Mouse (Mus musculus) neural tube, postnatal 0 days (tissue): ENCODE results near the gene Bud31. TPM values are rescaled to one million over a fixed set of nuclear protein-coding genes. Genes with fewer than 3 reads are reported as not detected.

Experiments
- polyA plus RNA-seq: library from polyadenylated mRNA; unstranded; fragments of >200 nt; fragmentation: Nextera tagmentation; extraction: Ambion mirVana; gene quantifications from 2 replicates; pipeline ENCODE4 v1.2.1, GENCODE M21; 2015

Gene Bud31
- polyA plus RNA-seq = 161 and 164 TPM in 2 replicates

DNA sequence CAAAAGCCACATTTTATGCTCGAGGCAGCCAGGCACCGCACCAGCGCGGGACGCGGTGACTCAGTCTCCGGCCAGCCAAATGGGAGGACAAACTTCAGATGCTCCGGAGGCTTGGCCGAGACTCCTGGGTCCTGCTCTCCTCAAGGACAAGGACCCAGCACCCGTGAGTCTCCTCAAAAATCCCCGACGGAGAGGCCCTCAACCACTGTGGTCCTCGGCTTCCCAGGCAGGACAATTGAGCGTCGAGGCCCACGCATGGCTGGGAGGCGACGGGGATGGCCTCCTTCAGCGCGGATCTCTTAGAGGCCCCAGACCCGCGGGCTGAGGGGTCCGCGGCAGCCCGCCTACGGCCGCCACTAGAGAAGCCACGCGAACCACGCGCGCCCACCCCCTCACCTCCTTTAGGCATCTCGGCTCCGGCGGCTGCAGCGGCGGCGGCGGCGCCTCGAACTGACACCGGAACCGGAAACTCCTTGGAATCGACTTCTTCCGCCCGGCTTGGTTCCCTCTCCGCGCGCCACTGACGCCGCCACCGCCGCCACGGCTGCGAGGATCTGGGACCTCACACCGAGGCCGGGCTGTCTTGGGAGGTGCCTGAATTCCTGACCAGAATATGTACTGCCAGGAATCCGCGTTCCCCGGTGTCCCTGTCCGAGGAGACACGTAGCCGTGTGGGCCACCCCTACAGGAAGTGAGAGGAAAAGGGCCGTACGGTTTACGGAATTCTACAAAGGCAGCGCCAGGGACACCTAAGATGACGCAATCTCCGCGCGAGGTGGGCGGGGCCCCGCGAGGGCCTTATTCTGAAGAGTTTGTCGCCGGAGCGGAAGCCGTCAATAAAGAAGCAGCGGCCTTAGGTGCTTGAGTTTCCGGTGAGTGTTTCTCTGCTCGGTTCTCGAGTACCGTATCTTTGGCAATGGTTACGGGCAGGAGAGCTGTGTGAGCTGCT, at the start of gene Bud31, which contains the start of gene Pdap1:
TSS of gene Bud31 (plus strand) at position 792 of the 949 bp plus-strand sequence.
TSS of gene Pdap1 (minus strand) at position 668 of the 949 bp plus-strand sequence.

DNA sequence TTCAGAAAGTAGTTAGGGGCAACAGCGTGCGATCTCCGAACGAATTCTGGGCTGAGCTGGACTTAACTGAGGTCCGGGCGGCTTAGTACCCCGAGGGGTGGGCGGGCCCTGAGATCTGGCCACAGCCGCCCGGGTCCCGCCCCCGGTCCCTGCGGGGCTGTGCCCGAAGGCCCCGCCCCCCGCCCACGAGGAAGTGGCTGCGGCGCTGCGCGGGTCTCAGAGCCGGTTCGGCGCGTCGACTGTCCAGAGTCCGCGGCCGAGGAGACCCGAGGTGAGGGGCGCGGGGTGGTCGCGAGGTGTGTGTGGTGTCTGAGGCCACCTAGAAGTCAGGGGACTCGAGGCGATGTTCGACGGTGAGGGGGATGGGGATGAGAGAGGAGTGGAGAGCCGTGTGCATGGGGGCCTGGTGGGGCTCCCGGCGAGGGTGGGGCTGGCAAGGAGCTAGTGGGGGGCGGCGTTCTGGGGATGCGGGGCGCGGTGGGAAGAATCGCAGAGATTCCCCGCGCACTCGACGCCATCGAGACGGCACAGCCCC, 26.0 kb upstream of the Bud31 start, which contains the start of gene Arpc1b:
TSS of gene Arpc1b (plus strand) at position 145 of the 535 bp plus-strand sequence.

DNA sequence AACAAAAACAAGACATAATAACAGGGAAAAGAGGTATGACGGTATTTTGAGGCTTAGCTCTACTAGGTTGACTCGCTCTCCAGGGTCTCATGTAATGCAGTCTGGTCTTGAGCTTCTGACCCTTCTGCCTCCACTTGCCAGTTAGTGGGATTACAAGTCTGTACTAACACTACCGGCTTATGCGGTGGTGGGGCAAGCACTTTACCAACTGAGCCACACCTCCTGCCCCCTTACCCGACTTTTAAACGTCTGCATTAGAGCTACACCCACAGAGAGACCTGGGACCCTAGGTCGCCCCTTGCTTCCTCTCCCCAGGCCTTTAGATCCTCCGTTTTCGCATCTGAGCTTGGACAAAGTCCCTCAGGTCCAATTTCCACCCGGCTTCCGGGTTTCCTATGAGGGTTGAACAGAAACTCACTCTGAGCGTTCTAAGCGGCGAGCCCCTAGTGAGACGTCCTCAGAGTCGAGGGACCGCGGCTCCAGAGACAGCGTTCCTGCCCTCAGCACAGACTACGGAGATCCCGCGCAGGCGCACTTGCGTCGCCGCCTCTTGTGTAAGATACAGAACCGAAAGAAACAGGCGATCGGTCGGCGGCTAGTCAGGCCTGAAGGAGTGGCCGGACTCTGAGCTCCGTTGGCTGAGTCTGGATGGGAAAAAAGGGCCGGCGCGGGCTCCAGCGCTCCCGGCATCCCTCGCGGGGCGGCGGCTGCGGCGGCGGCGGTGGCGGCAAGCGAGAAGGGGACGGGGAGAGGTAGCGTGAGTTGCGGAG, 26.6 kb downstream of the Bud31 start, which contains the start of the genes Ptcd1 and Cpsf4:
TSS of gene Ptcd1 (minus strand) at position 573 of the 770 bp plus-strand sequence.
TSS of gene Cpsf4 (plus strand) at position 678 of the 770 bp plus-strand sequence.

DNA sequence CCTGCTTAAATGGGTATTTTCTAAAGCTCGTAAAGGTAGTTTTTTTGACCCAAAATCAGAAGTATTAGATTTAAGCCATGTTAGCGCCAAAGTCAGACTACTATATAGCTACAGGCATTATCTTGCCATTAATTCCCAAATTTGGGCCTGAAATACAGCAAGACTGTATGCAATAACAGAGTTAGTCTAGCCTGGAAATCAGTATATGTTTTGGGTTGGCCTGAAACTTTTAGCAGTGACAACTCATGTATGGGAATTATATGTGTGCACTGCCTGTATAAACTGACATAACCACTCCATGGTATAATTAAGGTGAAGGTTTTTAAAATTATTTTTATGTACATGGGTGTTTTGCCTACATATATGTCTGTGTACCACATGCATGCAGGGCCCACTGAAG, 51.8 kb downstream of the Bud31 start, which contains the start of gene Atp5j2:
TSS of gene Atp5j2 (minus strand) at position 101 of the 400 bp plus-strand sequence.

Other genes with a start within 250 kb of the Bud31 start
- gene Smurf1, start 174.5 kb upstream of the Bud31 start, polyA plus RNA-seq = 19.0 and 20.7 TPM in 2 replicates
- gene Gm4871, start 107.6 kb upstream of the Bud31 start, polyA plus RNA-seq = not detected in 2 replicates
- not detected in 2 replicates for gene 1700018F24Rik, start 97.4 kb upstream of the Bud31 start, polyA plus RNA-seq
- 212 and 225 TPM in 2 replicates for gene Arpc1a, start 56.5 kb upstream of the Bud31 start, polyA plus RNA-seq
- gene Kpna7, start 56.3 kb upstream of the Bud31 start, polyA plus RNA-seq = not detected in 2 replicates
- 129 and 138 TPM in 2 replicates for gene Arpc1b, start 26.1 kb upstream of the Bud31 start, polyA plus RNA-seq
- gene Pdap1, start 124 bp upstream of the Bud31 start, polyA plus RNA-seq = 114 and 120 TPM in 2 replicates
- 13.3 and 15.1 TPM in 2 replicates for gene Ptcd1, start 26.7 kb downstream of the Bud31 start, polyA plus RNA-seq
- 33.0 and 39.3 TPM in 2 replicates for gene Cpsf4, start 26.9 kb downstream of the Bud31 start, polyA plus RNA-seq
- gene Atp5j2, start 51.7 kb downstream of the Bud31 start, polyA plus RNA-seq = 712 and 773 TPM in 2 replicates
- 10.7 and 10.8 TPM in 2 replicates for gene Zkscan14, start 61.5 kb downstream of the Bud31 start, polyA plus RNA-seq
- gene Zkscan5, start 64.2 kb downstream of the Bud31 start, polyA plus RNA-seq = 9.7 and 10.1 TPM in 2 replicates
- 22.1 and 22.7 TPM in 2 replicates for gene Zfp655, start 91.4 kb downstream of the Bud31 start, polyA plus RNA-seq
- gene Zscan25, start 140.1 kb downstream of the Bud31 start, polyA plus RNA-seq = 1.1 and 1.7 TPM in 2 replicates
- gene Cyp3a57, start 204.9 kb downstream of the Bud31 start, polyA plus RNA-seq = 0.08 TPM in 1 of 2 replicates, not detected in the other